Mouse (Mus musculus): ENCODE data around the gene Elmo1.

Gene Elmo1

DNA sequence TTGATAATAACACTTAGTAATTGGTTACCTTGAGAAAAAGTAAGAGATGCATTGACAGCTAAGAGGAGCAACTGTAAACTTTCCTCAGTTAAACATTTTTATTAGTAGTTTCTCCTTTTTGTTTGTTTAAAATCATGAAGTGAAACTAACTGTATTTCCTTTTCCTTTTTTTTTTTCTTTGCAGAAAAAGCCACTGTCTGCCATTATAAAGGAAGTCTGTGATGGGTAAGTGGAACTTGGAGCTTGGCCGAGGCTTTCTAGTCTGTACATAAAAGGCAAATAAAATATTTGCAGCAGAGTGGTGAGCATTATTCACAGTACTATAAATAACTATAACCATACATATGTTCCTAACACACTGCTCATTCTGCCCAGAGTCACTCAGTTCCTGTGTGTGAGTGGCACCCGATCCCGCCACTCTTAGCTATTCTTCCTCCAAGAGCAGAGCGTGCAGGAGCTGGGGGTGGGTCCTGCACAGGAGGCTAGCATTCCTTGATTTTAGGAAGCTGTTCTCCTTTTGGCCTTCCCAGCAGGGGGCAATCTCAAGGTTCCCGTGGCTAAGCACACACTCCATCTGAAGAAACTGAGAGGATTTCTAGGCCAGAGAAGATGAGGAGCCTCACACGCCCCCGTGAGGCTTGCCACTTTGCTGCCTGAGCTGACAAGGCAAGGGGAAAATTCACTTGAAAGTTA lies 117.7 kb downstream of the Elmo1 start:
- no peak for DNase-seq (ENCODE audit: low spot score)

DNA sequence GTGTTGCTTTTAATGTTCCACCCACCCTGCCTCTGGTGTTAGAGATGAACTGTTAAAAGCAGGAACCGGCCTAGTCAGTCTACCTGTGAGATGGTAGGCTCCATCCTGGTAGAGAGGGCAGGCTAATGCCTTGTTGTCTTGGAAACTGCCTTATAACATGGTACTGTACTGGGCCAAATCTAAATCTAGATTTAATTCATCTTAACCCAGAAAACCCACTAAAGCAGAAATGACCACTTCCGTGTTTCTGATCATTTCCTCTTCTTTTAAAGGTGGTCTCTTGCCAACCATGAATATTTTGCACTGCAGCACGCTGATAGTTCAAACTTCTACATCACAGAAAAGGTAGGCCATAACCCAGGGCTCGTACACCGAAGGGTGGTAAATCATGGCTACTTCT lies 118.5 kb downstream of the Elmo1 start:
- no peak for DNase-seq (ENCODE audit: low spot score)

GRCm38 (mm10) chr13:20211780-20212179 lies 121.4 kb downstream of the Elmo1 start:
- no peak for DNase-seq (ENCODE audit: low spot score)

DNA sequence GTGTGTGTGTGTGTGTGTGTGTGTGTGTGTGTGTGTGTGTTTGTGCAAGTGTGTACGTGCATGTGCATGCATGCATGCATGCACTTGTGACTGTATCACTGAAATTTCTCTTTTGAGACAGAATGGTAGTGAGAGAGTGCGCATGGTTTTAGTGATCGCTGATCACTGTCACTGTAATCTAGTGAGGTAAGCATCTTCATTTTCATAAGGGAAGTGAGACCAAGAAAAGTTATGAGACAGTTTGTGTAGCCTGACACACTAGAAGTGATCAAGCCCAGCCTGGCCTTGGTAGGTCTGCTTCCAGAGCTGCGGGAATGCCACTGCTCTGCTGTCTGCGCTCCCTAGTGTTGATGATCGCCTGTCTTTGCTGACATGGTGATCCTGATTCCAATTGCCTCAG lies 122.3 kb downstream of the Elmo1 start:
- no peak for DNase-seq (ENCODE audit: low spot score)

DNA sequence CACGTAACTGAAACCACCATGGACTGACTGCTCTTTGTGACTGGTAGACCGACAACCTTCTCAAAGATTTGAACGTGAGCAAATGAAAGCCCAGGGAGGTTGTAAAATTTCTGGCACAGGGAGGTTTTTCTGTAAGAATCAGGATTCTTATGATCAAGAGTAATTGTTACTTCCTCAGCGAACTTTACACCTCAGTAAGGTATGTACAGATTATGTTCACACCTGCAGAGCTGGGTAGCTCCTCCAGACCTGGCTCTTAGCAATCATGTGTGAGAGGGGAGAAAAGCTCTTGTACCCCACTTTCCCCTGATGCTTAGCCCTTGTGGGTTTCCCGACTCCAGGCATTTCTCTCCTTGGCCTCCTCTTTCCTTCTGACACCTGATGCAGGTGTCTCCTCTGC lies 123.5 kb downstream of the Elmo1 start:
- no peak for DNase-seq (ENCODE audit: low spot score)

GRCm38 (mm10) chr13:20217453-20218090 lies 127.2 kb downstream of the Elmo1 start:
- DNase-seq (ENCODE audit: low spot score): no peak

GRCm38 (mm10) chr13:20218126-20218525 lies 127.7 kb downstream of the Elmo1 start:
- DNase-seq (ENCODE audit: low spot score): no peak

- no peak for DNase-seq (ENCODE audit: low spot score)
Measured at GRCm38 (mm10) chr13:20220414-20220813, 130.0 kb downstream of the Elmo1 start.

GRCm38 (mm10) chr13:20227923-20228705 lies 137.7 kb downstream of the Elmo1 start:
- DNase-seq (ENCODE audit: low spot score): no peak

DNA sequence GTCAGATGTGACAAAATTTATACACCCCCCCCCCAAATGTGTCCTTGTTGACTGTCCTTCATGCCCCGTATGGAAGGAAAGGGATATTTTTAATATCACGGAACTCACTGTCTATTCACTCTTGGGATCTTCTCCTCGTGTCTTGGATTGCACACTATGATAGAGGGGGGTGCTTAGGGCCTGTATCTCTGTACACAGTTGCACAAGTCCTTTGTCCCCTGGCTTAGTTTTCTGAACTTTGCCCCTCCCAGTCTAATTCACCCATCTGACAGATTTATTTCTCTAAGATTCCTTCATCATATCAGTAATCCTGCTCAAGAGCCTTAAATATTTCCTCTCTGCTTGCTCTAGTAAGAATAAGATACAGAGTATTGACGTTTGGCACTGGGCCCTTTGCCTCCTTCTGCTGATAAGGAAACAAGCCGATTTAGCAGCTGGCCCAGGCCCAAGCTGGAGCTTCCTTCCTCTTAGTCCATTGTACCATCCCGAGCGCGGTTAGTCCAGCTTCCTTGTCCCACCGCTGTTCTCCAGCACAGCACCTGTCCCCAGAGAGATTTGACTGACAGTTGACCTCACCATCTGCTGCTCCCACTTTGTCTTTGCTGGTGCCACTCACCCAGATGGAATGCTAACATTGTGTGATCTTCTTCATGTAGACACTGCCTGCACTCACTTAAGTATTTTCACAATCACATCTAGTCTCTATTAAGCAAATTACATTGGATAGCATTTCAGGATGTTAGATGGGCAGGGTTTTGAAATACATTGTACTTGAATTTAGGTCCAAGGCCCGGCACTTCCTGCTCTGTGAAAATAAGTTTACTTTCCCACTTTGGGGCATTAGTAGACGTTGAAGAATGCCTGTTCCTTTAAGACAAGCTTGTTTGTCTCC lies 141.7 kb downstream of the Elmo1 start:
- DNase-seq (ENCODE audit: low spot score): no peak

DNA sequence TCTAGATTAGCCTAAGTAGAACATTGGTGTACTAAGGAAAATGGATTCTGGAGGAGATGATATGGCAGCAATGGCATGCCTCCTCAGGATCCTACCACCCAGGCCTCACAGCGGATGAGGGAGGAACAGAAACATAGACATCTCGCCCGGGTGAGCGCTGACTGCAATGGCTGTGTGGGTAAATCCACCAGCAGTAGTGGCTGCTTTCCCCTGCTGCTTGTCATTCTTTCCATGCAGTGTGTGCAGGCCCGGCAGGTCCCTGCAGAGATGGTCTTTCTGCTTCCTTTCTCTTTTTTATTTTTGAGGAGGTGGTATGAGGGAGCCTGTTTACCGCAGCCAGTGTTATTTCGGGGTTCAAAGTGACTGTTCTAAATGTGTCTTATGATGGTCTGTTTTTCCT lies 143.3 kb downstream of the Elmo1 start:
- no peak for DNase-seq (ENCODE audit: low spot score)

GRCm38 (mm10) chr13:20237615-20238014 lies 147.2 kb downstream of the Elmo1 start:
- no peak for DNase-seq (ENCODE audit: low spot score)

GRCm38 (mm10) chr13:20238146-20238545 lies 147.8 kb downstream of the Elmo1 start:
- DNase-seq (ENCODE audit: low spot score): no peak

GRCm38 (mm10) chr13:20238743-20239142 lies 148.3 kb downstream of the Elmo1 start:
- no peak for DNase-seq (ENCODE audit: low spot score)

GRCm38 (mm10) chr13:20250069-20250668 lies 159.8 kb downstream of the Elmo1 start:
- DNase-seq (ENCODE audit: low spot score): no peak

DNA sequence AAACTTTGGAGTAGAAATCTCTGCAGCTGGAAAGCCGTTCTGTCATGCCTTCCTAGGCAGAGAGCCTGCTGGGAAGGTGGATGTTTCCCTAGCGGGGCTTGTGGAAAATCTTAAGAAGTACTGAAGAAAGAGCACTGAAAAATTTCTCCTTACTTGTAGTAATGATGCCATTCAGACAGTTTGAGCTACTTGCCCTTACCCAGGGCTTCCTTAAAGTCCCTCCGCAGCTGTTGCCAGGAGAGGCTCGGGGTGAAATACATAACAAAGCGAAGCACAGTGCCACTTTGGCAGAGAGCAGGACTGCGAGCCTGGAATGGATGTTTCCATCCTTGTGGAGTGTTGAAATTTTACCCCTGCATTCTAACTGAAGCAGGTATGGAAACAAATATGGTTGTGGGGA lies 164.5 kb downstream of the Elmo1 start:
- no peak for DNase-seq (ENCODE audit: low spot score)

GRCm38 (mm10) chr13:20255380-20255779 lies 165.0 kb downstream of the Elmo1 start:
- no peak for DNase-seq (ENCODE audit: low spot score)

- DNase-seq (ENCODE audit: low spot score): no peak
Measured at GRCm38 (mm10) chr13:20256613-20257012, 166.2 kb downstream of the Elmo1 start.

GRCm38 (mm10) chr13:20257562-20258525 lies 167.4 kb downstream of the Elmo1 start:
- DNase-seq (ENCODE audit: low spot score): no peak

DNA sequence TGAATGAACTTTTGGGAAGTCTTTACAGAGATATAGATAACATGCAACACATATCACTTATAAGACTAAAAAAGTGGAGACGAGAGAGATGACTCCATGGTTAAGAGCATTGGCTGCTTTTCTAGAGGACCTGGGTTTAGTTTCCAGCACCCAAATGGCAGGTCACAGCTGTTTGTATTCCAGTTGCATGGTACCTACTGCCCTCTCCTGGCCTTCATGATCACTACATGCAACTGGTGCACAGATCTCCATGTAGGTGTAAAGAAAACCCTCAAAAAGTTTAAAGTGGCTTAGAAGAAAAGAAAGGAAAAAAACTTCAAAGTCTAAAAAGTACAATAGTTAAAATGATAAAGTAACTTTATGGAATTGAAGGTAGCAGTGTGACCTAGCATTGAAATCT lies 172.8 kb downstream of the Elmo1 start:
- no peak for DNase-seq (ENCODE audit: low spot score)

GRCm38 (mm10) chr13:20270148-20270547 lies 179.8 kb downstream of the Elmo1 start:
- no peak for DNase-seq (ENCODE audit: low spot score)

Data from c-Kit-positive CD71-positive TER-119-positive erythroid progenitor cells, embryonic 14.5 days (primary cell).